Mouse (Mus musculus): Measurements from ENCODE around the gene Tpte.
"Not testable (repeated sequence)": the region's sequence is repeated elsewhere in the genome, so short reads cannot be mapped to it uniquely, and the experiment has no call there.

Tpte gene

DNA sequence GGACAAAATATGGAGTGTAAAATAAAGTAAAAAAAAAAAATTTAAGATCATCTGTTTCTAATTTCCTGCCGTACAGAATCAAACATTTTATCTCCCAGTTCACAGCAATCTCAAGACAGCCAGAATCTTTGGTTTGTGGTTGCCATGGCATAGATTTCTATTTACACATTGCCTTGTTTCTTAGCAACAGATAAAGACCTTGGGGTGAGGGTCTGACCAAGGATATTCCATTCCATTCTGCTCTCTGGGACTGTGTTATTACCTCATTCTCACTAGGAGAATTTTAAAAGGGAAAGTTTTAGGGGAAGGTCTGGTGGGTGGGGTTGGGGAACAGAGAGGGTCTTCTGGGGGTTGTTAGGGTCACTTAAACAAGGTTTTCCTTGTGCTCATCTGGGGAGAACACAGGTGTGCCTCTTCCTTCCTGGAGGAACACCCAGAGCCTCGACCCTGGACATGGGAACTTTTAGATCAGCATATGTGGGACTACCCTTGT, at the start of gene Tpte:
Gene Tpte, plus strand, starts transcription at position 443 of the 493 bp plus-strand sequence.
- no peak for DNase-seq

GRCm38 (mm10) chr8:22242986-22243385, 40.3 kb upstream of the Tpte start:
- DNase-seq = no peak

DNA sequence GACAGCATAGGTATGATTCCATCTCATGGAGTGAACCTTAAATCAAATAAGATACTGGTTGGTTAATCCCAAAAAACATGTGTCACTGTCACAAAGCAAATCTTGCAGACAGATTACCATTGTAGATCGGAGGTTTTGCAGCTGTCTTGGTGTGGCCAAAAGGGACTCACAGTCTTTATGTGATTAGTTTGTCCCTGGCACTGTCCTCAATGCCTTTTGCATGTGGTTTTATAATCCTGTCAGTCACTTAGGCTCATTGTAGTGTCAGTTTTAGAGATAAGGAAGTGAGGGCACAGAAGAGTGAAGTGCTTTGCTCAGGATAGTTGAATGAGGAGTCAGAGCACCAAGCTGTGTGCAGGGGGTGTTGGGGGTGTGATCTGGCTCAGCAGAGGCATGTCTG, 37.6 kb upstream of the Tpte start:
- DNase-seq = no peak

DNA sequence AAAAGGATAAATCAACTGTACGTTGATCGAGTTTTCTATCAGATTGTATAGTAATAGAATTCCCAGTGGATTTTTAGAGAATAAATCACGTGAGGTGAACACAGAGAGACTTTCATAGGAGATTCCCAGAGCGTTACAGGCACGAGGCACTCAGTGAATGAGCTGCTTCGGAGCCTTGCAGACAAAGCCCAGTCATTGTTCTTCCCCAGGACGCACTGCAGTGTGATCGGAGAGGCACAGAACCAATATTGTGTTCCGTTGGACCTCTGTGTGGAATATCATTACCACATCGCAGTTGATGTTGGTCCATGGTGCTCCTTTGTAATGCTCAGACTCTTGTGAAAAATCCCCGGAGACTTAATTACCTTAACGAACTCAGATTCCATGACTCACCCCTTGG, 35.3 kb upstream of the Tpte start:
- no peak for DNase-seq

DNA sequence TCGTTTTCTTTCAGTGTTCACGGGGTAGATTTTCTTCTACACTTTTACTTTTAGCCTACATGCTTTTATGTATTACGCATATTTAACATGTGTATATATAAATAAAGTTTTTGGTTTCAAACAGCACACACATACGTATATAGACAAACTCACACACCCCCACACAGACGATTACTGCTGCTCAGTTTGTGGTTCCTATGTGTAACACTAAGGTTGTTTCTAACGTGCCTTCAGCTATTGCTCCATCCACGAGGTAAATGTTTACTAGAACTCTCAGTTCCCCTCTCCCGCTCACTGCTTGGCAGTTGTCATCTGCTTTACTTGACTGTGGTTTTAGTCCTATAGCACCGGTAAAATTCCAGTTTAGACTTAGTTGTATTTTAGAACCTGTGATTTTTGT, 34.2 kb upstream of the Tpte start:
- DNase-seq = no peak

GRCm38 (mm10) chr8:22258946-22259450, 24.2 kb upstream of the Tpte start:
- no peak for DNase-seq

DNA sequence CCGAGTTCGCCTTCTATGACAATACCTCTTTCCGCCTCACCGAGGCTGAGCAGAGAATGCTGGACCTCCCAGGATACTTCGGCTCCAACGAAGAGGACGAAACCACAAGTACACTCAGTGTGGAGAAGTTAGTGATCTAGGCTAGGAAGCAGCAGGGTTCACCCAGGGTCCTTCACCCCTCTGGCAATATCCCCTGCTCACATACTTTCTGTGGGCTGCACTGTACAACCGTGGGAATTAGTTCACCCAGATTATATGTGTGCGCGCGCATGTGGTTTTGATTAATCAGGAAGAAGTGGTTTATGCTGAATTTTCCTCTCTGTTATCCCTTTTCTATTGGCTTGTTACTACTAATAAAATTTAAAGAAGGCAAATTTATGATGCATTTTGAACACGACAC, 23.7 kb upstream of the Tpte start:
- no peak for DNase-seq

DNA sequence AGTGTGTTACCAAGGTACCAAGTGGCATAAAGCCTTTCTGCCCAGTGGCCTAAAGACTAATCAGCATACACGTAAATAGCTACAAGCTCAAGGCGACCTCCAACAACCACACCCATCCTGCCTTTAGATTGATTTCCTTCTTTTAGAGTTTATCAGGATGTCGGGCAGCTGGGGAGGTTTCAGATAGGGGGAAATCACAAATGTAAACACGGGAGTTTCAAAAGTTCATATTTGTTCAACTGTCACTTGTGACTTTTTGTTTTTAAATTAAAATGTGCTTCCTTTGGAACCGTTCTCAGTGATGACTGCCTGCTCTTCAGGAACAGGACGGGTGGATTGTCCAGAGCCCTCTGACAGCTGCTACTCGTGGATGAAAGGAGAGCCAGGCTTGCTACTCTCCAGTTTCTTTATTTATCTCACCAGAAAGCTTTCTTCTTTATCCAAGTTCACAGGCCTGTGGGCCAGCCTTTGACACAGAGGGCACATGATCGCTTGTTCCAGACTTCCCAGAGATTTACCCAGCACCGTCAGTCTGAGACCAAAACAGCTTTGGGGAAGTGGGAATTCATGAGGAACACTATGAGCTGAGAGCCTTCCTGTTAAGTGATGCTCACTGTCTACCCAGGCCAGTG, 23.0 kb upstream of the Tpte start:
- DNase-seq = peak; percentile 36

GRCm38 (mm10) chr8:22262267-22262666, 21.0 kb upstream of the Tpte start:
- no peak for DNase-seq

DNA sequence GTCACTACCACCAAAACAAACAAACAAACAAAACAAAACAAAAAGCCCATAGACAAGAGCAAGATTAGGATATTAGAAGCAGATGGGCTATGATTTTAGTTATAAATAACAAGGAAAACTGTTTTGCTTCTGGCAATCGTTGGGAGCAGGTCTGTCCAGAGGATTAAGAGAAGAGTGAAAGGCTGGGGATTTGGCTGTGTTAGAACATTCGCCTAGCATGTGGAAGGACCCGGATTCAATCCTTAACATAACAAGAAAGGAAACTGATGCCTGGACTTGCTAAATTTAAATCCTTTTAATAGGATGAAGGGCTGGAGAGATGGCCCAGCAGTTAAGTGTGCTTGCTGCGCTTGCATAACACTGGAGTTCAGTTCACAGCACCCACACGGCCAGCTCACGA, 18.9 kb upstream of the Tpte start:
- DNase-seq = no peak

- peak; percentile 18 for DNase-seq
Measured at GRCm38 (mm10) chr8:22264787-22265186, 18.5 kb upstream of the Tpte start.

DNA sequence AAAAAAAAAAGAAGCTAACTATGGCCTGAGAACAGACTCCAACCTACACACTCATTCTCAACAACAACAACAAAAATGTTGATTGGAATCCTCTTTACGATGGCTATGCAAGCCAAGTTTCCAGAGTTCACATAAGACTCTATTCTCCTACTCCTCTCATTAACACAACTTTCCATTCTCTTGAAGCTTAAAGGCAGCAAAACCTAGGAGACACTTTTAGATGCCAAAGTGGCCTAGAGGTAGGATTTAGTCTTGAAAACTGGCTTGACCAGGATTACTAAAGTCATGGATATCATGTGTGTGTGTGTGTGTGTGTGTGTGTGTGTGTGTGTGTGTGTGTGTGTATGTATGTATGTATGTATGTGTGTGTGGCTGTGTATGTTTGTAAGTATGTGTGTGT, 18.0 kb upstream of the Tpte start:
- no peak for DNase-seq

DNA sequence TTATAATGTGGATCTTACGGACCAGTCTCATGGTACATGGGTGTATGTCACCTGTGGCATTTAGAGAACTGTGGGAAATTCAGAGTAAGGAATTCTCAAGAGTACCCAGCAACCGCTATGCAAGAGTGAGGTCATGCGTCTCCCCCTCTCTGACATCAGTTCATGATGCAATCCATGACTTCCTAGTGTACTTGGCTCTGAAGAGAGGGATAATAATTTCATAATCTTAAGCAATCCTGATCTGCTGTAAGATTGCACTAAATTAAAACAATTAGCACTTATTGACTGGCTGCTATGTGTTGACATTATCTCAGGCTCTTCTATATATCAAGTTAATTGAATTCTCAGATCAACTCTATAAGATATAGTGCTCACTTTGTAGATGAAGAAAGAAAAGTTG, 16.4 kb upstream of the Tpte start:
- DNase-seq = no peak

- no peak for DNase-seq
Measured at GRCm38 (mm10) chr8:22273142-22273541, 10.1 kb upstream of the Tpte start.

- DNase-seq = no peak
Measured at GRCm38 (mm10) chr8:22274641-22275040, 8.6 kb upstream of the Tpte start.

DNA sequence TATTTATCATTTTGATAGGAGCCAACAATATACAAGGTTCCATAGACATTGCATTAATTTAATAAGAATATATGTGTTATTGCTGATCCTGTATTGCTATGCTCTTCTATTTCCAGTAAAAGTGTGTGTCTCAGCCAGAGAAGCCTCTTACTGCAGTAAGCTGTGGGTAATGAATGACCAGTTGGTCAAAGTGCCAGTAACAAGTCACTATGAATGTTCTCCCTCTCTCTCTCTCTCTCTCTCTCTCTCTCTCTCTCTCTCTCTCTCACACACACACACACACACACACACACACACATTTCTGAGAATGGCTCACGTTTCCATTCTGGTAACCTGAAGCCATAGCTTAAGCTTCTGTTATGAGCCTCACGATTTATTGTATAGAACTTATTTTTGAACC, 19.1 kb downstream of the Tpte start:
- peak; percentile 42 for DNase-seq

GRCm38 (mm10) chr8:22302896-22303306, 19.7 kb downstream of the Tpte start:
- peak; percentile 61 for DNase-seq

GRCm38 (mm10) chr8:22304045-22304444, 20.8 kb downstream of the Tpte start:
- not testable (repeated sequence) for DNase-seq

GRCm38 (mm10) chr8:22306999-22307398, 23.8 kb downstream of the Tpte start:
- peak; percentile 68 for DNase-seq

DNA sequence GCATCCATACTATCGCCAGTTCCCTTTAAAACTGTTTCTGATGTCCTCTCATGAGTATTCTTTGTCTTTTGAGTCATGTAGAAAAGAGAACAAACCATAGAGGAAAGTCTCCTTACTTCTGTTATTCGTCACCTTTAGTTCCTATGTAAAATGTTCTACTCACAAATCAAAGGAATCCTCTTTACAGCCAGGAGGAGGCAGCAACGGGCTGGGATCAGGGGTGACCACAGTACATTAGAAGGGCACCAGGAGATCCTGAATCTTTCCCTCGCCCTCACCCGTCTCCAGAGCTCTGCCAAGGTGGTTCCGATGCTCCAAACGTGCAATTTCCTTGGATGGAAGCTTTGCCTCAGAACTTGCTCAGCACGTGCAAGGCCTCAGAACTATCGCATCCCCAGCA, 28.2 kb downstream of the Tpte start:
- no peak for DNase-seq

DNA sequence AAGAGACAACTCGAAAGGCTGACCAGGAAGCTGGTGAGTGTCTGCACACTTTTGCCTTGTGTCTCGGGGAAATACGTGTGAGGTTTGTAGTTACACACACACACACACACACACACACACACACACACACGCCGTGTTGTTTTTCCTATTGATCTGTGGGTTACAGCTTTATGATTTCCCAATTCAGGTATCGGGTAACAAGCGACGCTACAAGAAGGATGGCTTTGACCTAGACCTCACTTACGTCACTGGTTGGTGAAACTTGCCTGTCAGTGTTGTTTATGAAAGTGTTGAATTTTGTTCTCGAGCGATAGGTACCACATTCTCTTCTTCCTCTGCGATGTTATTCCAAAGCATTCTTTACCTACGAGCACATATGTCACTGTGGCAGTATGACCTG, 52.2 kb downstream of the Tpte start:
- no peak for DNase-seq

DNA sequence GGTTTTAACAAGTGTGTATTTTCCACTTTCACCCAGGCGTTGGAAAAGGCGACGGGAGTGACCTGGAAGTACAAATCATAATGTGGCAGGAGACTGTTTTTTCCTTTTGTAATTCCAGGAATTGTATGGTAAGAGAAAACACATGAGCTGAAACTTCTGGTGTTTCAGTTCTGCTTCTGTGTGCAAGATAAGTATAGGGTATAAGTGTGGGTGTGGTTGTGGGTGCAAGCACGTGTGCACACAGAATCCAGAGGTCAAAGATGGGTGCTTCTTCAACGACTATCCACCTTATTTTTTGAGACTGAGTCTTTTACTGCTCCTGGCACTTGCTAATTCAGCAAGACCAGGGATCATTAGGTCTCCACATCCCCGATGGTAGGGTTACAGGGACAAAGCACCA, 76.1 kb downstream of the Tpte start:
- DNase-seq = no peak

DNA sequence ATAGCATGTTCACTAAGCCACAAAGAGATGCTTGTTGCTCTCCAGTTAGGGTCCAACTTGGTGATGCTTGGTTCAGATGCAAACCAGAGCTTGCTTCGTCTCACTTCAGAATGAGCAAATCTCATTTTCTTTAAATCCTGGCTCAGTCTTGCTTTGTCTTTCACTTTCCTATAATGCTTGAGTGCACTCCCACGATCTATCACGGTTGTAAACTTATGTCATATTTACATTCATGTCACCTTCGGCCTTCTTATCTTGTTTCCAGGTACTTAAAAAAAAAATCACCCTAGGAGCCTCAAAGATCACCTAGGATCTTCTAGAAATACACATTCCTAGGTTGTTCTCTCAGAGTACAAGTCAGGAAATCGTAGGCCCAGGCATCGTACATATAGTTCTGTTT, 76.6 kb downstream of the Tpte start:
- DNase-seq = no peak

DNA sequence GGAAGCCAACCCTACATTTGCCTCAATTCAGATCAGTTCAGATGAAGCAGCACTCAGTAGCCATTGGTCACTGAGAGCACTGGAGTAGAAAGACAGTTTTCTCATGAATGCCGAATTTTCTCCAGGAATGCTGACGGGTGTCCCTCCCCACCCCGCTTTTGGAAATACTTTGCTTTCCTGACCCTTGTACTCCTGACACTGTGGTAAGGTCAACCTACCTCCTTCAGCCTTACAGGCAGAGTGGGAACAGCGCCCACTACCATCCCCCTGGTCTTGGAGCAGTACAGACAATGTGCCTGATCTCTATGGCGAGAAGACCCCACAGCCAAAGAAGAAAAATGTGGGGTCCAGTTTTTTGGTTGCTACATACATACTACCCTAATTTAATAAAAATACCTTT, 93.1 kb downstream of the Tpte start:
- DNase-seq = no peak

DNA sequence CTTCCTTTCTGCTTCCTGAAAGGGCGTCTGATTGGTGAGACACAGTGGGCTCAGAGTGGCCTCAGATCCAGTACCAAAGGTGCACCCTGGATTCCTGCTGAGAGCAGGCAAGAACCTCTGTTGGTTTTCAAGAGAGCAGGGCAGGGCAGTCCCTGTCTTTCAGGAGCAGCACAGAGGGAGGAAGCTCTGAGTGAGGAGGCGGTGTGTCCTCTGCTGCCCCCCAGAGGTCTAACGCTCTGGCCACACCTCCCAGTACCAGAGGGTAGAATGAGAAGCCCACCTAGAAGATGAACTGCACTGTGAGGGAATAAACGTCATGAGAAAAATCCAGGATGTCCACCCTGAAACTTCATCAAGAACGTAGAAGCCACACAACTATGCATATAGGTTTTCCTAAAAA, 93.7 kb downstream of the Tpte start:
- peak; percentile 72 for DNase-seq

All from kidney, postnatal 14 days (tissue).